Mouse (Mus musculus): ENCODE measurements around the gene Pou2f2. TPM values are rescaled to one million over a fixed set of nuclear protein-coding genes. Genes with fewer than 3 reads are reported as not detected.

Pou2f2 gene
- polyA plus RNA-seq, 1 experiment from 2014 or later: 2.5 TPM

DNA sequence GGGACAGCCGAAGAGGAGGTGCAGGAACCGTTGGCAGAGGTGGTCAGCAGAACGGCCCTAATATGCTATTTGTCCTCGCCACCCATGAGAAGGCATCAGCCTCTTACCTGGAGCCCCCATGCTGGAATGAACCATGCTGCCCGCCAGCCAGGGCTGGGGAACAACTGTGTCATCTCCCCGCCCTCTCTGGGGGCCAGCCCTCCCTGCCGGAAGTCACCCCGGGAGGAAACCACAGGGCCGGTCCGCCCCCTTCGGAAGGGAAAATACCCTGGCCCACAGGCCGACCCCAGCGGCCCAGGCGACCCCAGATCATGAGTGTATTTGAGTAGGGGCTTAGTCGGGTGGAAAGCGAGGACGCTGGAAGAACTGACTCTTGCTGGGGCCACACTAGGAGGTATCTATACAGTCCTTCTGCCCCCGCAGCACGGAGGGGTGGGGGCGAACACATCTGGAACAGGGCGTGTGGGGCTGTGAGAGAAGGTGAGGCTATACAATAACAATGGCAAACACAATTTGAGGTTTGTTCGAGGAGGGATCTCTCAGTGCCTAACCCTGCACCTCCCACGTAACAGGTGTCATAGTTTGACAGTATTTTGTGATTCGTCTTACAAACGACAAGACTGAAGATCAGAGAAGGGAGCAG is 47.1 kb downstream of the Pou2f2 start:
- H3K9ac ChIP-seq: no peak overlapping the region
- H3K4me2 ChIP-seq: peak overlapping the region; percentile 37; the same call in 1 of the 2 replicates
- WGBS: 6% methylated on average over 25 of the region's 25 CpGs
- H3K27me3 ChIP-seq: peaks cover 65% of the 10 kb centered on the region
- no peaks in the 10 kb centered on the region for H3K36me3 ChIP-seq
- no peaks in the 10 kb centered on the region; the same call in 1 of the 2 replicates for H3K9me3 ChIP-seq (replicated peaks)
- no peak overlapping the region for H3K27ac ChIP-seq
- H3K4me3 ChIP-seq (replicated peaks): peak overlapping the region; percentile 6; the same call in 1 of the 2 replicates
- H3K4me1 ChIP-seq: peaks cover 9% of the 10 kb centered on the region
- ATAC-seq (replicated peaks; ENCODE audit: low FRiP score): no peak

DNA sequence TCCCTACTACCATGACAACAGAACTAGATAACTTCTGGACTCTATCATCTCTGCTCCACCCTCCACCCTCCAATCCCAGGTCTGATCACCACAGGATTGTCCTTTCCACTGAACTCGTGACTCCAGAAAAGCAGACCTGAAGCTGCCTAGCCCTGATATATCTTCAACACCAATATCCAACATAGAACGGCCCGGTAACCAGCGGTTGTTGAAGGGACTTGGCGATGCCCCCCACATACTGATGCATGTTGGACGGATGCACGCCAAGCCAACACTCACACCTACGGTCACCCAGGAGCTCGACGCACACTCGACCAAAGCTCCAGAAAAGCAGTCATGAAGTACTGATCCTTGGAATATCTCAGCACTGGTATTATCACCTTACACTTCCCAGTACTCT is 48.3 kb downstream of the Pou2f2 start:
- Histone ChIP-seq H3K27me3 (peaks cover 63% of the 10 kb centered on the region), H3K4me1 (peaks cover 9% of the 10 kb centered on the region), H3K4me3 (replicated peaks) (no peak overlapping the region), H3K9me3 (replicated peaks) (no peaks in the 10 kb centered on the region; the same call in 1 of the 2 replicates), H3K9ac (no peak overlapping the region), H3K4me2 (no peak overlapping the region), H3K27ac (no peak overlapping the region), H3K36me3 (no peaks in the 10 kb centered on the region)
- WGBS: 89% methylated on average over 11 of the region's 11 CpGs
- no peak for ATAC-seq (replicated peaks; ENCODE audit: low FRiP score)

DNA sequence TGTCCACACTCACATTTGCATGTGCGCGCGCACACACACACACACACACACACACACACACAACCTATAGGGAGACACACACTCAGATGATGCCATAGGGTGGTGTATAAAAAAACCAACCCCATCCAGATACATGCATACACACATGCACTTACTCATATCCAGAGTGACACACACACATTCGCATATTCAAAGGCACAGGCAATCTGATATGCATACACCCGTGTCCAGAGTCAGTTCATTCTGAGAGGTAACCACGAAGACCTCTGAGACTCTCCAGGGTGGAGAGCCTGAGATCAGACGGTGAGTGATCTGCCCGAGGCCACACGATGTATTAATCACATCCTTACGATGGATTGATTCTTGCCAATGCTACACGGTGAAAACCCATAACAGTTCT is 49.0 kb downstream of the Pou2f2 start:
- Histone ChIP-seq H3K36me3 (no peaks in the 10 kb centered on the region), H3K9me3 (replicated peaks) (no peaks in the 10 kb centered on the region; the same call in 1 of the 2 replicates), H3K4me1 (peaks cover 9% of the 10 kb centered on the region), H3K27ac (no peak overlapping the region), H3K9ac (no peak overlapping the region), H3K27me3 (peaks cover 57% of the 10 kb centered on the region), H3K4me3 (replicated peaks) (no peak overlapping the region), H3K4me2 (no peak overlapping the region)
- WGBS: 85% methylated on average over 11 of the region's 11 CpGs
- ATAC-seq (replicated peaks; ENCODE audit: low FRiP score): no peak

DNA sequence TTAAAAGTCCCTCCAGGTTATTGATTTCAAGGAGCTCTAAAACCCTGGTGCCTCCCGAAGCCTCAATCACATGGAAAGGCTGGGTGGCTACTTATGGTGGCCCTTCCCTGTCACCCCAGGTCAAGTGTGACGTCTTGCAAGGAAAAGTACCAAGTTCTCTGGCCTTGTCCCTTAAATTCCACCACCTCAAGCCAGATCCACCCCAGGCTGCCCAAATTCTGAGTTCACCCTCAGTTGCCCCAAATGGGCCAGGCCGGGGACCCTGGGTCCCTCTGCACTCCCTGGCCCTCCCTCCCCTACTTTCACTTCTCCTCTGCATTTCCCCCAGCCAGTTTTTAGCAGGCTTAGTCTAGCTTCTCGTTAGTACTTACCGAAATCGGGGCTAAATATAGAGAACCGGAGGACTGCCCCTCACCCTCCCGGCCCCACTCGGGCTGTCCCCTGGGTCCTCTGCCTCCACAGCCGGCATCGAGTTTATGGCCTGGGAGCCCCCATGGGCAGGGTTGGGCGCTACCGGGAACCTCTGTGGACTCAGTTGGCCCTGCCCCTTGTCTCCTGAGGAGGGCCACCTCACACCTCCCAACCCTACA is 50.0 kb downstream of the Pou2f2 start:
- 57% methylated on average over 13 of the region's 13 CpGs for WGBS
- ATAC-seq (replicated peaks; ENCODE audit: low FRiP score): no peak

DNA sequence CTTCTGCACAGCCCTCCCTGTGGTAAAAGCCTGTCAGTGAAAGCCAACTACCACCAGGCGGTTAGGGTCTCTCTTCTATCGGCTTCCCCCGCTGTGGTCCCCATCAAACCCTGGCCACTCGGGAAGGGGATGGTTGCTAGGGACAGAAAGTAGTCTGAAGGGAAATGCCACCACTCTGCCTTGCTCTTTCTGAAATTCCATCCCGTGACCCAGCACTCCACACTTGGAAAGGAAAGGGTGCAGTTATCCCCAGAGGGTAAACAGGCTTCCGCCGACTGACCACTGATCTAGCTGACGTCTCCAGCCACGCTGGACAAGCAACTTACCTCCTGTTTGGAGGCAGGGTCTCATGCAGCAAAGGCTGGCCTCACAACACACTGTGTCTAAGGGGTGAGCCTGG is 51.6 kb downstream of the Pou2f2 start:
- H3K27ac ChIP-seq: no peak overlapping the region
- peaks cover 6% of the 10 kb centered on the region for H3K4me1 ChIP-seq
- no peak for ATAC-seq (replicated peaks; ENCODE audit: low FRiP score)
- H3K36me3 ChIP-seq: no peaks in the 10 kb centered on the region
- H3K9me3 ChIP-seq (replicated peaks): no peaks in the 10 kb centered on the region
- 63% methylated on average over 9 of the region's 9 CpGs for WGBS
- H3K4me2 ChIP-seq: no peak overlapping the region
- no peak overlapping the region for H3K4me3 ChIP-seq (replicated peaks)
- H3K9ac ChIP-seq: no peak overlapping the region
- peaks cover 31% of the 10 kb centered on the region for H3K27me3 ChIP-seq

More for the DNA sequence above, 50.0 kb downstream of the Pou2f2 start:
- no peak overlapping the region for H3K4me2 ChIP-seq
- H3K4me3 ChIP-seq (replicated peaks): no peak overlapping the region
- no peaks in the 10 kb centered on the region for H3K9me3 ChIP-seq (replicated peaks)
- H3K9ac ChIP-seq: no peak overlapping the region
- no peak overlapping the region for H3K27ac ChIP-seq
- no peaks in the 10 kb centered on the region for H3K36me3 ChIP-seq
- H3K27me3 ChIP-seq: peaks cover 46% of the 10 kb centered on the region
- peaks cover 9% of the 10 kb centered on the region for H3K4me1 ChIP-seq

DNA sequence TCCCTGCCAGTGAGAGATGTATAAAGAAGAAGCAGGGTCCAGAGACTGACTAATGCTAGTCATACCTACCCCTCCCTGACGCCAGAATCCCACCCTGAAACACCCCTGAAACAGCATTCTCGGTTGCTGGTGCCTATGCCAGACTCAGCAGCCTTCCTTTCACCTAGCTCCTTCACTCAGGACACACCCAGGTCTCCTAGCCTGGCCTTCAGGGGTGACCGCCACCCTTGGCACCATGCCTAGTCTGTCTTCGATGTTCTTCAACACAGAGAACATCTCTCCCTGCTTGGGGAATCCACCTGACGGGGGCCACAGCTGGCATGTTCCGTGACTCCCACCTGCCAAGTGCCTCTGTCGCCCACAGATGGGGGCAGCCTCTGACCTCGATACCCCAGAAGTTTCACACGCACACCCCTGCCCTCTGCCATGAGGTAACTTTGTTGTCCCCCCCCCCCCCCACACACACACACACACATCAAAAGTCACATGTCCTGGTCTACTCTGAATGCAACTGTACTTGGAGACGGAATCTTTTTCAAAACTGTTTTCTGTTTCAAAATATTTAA is 53.7 kb downstream of the Pou2f2 start:
- no peak overlapping the region for H3K4me2 ChIP-seq

DNA sequence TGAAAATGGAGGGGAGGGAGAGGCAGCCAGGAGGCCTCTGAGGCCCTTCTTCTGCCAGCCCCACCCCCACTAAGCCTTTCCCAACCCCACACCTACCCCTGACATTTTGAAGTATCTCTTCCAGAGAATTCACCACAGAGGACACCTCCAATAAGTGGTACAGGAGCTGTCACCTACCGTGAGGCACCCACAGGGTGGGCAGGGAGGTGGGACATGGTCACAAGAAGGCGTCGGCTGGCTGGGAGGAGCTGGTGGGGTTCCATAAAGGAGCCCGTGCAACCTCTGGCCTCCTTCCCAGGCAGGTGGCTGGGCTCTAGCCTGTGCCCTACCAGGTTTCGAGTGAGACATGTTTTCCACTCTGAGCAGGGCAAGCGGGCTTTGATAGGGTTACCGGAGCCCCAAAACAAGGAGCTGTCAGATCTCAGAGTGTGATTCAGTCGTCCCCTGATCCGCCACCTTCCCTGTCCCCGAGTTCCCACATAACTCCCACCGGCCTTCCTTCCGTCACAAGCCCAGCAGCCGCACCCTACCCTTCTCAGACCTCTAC is 58.2 kb downstream of the Pou2f2 start:
- 59% methylated on average over 13 of the region's 13 CpGs for WGBS
- no peaks in the 10 kb centered on the region for H3K27me3 ChIP-seq
- no peak for ATAC-seq (replicated peaks; ENCODE audit: low FRiP score)

More for the DNA sequence above, 53.7 kb downstream of the Pou2f2 start:
- no peak overlapping the region for H3K4me3 ChIP-seq (replicated peaks)
- no peak overlapping the region for H3K9ac ChIP-seq
- H3K36me3 ChIP-seq: no peaks in the 10 kb centered on the region
- no peak overlapping the region for H3K27ac ChIP-seq
- H3K27me3 ChIP-seq: peaks cover 10% of the 10 kb centered on the region; the same call in 1 of the 2 replicates
- no peaks in the 10 kb centered on the region for H3K9me3 ChIP-seq (replicated peaks)
- ATAC-seq (replicated peaks; ENCODE audit: low FRiP score): no peak
- H3K4me1 ChIP-seq: no peaks in the 10 kb centered on the region
- WGBS: 69% methylated on average over 10 of the region's 10 CpGs

DNA sequence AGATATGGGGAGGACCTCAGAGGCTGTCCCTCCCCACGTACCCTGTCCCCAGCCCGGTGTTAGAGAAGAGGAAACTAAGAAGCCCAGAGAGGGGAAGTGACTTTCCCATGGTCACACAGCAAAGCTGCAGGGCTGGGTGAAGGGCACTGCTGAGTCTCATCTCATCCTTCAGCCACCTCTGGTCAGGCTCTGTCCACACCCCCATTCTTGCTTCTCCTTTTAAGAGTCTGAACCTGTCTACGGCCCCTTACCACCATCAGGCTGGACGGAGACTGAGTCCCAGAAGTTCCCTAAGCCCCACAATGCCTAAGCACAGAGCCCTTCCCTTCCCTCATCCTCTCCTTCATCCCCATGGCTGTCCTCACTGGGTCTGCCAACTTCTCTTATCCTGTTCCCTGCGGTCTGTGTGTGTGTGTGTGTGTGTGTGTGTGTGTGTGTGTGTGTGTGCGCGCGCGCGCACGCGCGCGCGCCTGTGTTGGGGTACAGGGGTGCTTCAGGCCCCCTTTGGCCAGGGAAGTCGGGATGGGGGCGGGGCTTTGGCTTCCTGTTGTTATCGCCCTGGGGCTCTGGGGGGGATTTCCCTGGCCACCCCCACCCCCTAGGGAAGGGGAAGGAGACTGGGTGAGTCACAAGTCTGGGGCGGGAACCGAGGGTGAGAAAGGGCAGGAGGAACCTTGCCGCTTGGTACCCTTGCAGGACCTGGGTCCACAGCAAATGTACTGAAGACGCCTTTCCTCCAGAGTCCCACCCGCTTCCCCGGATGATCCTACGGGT is 59.3 kb downstream of the Pou2f2 start:
- no peak for ATAC-seq (replicated peaks; ENCODE audit: low FRiP score)
- H3K4me2 ChIP-seq: no peak overlapping the region
- H3K36me3 ChIP-seq: no peaks in the 10 kb centered on the region
- H3K27ac ChIP-seq: no peak overlapping the region
- no peaks in the 10 kb centered on the region for H3K9me3 ChIP-seq (replicated peaks)
- H3K27me3 ChIP-seq: peaks cover 3% of the 10 kb centered on the region; the same call in 1 of the 2 replicates
- H3K9ac ChIP-seq: no peak overlapping the region
- H3K4me1 ChIP-seq: peaks cover 4% of the 10 kb centered on the region; the same call in 1 of the 2 replicates
- no peak overlapping the region for H3K4me3 ChIP-seq (replicated peaks)
- WGBS: 75% methylated on average over 15 of the region's 25 CpGs

More for the DNA sequence above, 58.2 kb downstream of the Pou2f2 start:
- Histone ChIP-seq H3K27ac (no peak overlapping the region), H3K4me1 (no peaks in the 10 kb centered on the region), H3K36me3 (no peaks in the 10 kb centered on the region), H3K9me3 (replicated peaks) (no peaks in the 10 kb centered on the region), H3K4me2 (no peak overlapping the region), H3K4me3 (replicated peaks) (no peak overlapping the region), H3K9ac (no peak overlapping the region)

DNA sequence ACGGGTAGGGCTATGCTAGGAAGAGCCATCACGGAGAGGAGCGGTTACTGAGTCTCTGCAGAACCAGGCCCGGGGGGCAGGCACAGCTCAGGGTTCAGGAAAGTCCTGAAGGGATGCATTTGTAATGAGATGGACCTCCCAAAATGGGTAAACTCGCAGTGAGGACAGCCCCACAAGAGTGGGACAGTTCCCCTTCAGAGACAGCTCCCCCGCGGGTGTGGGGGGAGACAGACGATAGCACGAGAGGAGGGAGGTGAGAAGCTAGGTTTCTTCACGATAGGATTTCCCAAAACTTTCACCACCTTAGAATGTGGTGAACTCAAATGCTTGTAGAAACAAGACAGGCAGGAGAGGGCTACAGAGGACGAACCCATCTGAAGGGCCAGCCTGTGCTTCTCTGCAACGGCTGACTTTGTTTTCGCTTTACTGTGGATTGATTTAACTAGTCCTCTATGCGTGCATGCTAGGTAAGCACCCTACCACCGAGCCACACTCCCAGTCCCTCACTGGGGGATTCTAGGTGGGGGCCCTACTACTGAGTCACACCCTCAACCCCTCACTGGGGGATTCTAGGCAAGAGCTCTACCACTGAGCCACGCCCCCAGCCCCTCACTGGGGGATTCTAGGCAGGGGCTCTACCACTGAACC is 66.4 kb downstream of the Pou2f2 start:
- Histone ChIP-seq H3K27me3 (peaks cover 7% of the 10 kb centered on the region; the same call in 1 of the 2 replicates), H3K4me2 (no peak overlapping the region), H3K4me3 (replicated peaks) (no peak overlapping the region), H3K4me1 (peaks cover 4% of the 10 kb centered on the region; the same call in 1 of the 2 replicates), H3K9me3 (replicated peaks) (no peaks in the 10 kb centered on the region), H3K27ac (no peak overlapping the region), H3K36me3 (no peaks in the 10 kb centered on the region), H3K9ac (no peak overlapping the region)
- 81% methylated on average over 16 of the region's 16 CpGs for WGBS
- no peak for ATAC-seq (replicated peaks; ENCODE audit: low FRiP score)

DNA sequence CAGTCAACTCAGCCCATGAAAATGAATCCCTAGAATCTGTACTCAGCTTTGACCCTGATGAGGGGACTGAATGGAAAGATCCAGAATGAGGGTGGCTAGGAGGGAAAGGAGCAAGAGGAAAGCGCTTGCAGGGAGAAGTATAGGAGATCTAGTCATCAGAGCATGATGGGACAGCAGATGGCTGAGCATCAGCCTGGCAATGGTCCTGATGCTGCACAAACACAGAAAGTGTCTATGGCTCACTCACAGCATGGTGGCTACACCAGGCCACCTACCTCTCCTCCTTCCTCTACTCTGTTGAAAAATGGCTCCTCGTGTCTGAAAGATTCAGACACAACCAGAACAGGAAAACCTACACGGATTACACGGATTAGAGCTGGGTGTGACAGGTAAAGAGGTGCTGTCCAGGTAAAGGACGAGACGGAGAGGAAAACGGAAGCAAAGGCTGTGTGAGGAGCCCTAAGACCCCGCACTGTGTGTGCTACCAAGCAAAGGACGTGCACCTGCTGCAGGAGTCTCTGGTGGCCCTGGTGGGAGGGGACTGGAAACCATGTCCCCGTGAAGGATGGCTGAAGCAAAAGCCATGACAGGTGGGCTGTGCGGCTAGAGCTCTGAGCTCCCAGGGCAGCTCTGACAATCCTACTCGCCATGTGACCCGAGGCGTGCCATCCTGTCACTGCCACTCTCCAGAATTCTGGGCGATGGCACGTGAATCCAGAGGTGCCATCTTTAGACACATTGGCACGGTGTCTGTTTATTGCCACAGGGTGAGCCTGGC is 67.2 kb downstream of the Pou2f2 start:
- no peaks in the 10 kb centered on the region for H3K9me3 ChIP-seq (replicated peaks)
- no peak overlapping the region for H3K4me3 ChIP-seq (replicated peaks)
- H3K36me3 ChIP-seq: no peaks in the 10 kb centered on the region
- no peak for ATAC-seq (replicated peaks; ENCODE audit: low FRiP score)
- no peak overlapping the region for H3K27ac ChIP-seq
- H3K9ac ChIP-seq: no peak overlapping the region
- 85% methylated on average over 17 of the region's 17 CpGs for WGBS
- H3K27me3 ChIP-seq: peaks cover 7% of the 10 kb centered on the region; the same call in 1 of the 2 replicates
- peaks cover 4% of the 10 kb centered on the region for H3K4me1 ChIP-seq
- H3K4me2 ChIP-seq: no peak overlapping the region

DNA sequence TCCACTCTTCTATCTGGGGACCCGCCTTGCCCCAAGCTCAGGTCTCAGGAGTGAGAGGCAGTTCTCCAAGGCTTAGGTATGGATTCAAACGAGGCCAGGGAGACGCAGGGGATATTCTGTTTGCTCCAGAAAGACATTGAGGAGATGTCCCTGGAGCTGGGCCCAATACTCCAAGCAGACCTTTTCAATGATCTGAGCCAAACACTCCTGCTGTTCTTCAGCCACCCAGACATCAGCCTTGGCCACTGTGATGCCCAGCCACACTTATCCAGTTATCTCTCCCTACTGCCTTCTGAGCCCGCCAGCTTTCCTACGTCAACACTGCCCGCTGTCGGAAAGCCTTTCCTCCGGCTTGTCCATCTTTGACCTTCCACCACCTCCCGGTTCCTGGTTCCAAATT is 69.2 kb downstream of the Pou2f2 start:
- Histone ChIP-seq H3K27ac (no peak overlapping the region), H3K36me3 (no peaks in the 10 kb centered on the region), H3K27me3 (peaks cover 5% of the 10 kb centered on the region; the same call in 1 of the 2 replicates), H3K4me3 (replicated peaks) (no peak overlapping the region), H3K4me1 (peaks cover 9% of the 10 kb centered on the region), H3K9ac (no peak overlapping the region), H3K9me3 (replicated peaks) (no peaks in the 10 kb centered on the region), H3K4me2 (no peak overlapping the region)
- ATAC-seq (replicated peaks; ENCODE audit: low FRiP score): no peak
- 81% methylated on average over 9 of the region's 9 CpGs for WGBS

Measured in kidney, embryonic 15.5 days (tissue).